Mouse (Mus musculus) embryo, embryonic 11.5 days (tissue): Measurements from ENCODE around the gene Nptxr.
A peak's percentile ranks its signal among the peaks of the same experiment; 100 is the strongest.
"Not testable (repeated sequence)": the region's sequence is repeated elsewhere in the genome, so short reads cannot be mapped to it uniquely, and the experiment has no call there.

Experiments
- DNase-seq: peaks from one replicate; pipeline ENCODE4 v3.0.0-alpha.2; 2012; ENCODE audit warnings: low read depth, low spot score

Gene Nptxr

DNA sequence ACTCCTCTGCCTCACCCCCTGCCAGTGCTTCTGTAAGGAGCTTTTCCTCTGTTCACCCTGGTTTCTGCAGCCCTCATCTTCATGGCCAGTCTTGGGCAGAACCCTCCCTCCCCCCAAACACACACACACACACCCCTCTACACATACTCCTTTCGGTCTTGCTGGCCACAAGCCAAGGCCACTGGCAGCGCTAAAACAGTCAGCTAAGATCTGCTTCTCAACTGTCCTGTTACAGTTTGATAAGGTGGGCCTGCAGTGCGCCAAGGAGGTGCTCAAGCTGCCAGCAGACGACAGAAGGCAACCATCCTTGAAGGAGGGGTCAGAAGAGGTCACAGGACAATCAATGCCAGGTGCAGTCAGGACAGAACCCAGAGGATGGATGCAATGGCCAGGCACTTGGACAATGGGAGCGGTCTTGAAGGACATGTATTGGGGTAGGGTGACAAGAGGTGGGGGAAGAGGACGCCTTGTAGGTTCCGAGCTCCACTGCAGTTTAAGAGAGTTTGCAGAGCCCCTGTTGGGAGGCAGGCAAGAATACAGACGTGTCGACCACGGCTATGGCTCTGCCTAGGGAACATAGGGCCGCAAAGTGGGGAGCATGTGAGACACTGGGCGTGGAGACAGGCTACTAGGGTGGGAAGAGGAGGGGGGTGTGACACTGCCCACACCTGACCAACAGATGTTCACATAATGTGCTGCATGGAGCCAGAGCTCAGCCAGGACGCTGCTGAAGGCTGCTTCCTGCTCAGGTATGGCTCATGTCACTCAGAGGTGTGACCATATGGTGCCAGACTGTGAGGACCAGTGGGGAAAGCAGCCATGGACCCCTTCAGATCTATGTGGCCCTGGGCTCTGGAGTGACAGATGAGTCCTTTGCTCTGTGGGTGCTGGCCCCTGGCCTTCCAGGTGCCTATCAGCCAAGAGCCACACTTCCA is 18.0 kb upstream of the Nptxr start:
- no peak for DNase-seq

DNA sequence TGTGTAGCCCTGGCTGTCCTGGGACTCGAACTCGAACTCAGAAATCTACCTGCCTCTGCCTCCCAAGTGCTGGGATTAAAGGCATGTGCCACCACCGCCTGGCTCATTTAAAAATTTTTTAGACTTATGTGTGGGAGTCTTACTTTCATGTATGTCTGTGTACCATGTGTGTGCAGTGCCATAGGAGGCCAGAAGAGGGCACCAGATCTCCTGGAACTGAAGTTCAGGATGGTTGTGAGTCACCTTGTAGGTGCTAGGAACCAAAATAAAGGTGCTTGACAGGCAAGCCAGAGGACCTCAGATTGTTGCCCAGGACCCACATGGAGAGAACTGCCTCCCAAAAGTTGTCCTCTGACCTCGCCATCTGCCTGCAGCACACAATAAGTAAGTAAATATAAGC is 13.8 kb upstream of the Nptxr start:
- no peak for DNase-seq

DNA sequence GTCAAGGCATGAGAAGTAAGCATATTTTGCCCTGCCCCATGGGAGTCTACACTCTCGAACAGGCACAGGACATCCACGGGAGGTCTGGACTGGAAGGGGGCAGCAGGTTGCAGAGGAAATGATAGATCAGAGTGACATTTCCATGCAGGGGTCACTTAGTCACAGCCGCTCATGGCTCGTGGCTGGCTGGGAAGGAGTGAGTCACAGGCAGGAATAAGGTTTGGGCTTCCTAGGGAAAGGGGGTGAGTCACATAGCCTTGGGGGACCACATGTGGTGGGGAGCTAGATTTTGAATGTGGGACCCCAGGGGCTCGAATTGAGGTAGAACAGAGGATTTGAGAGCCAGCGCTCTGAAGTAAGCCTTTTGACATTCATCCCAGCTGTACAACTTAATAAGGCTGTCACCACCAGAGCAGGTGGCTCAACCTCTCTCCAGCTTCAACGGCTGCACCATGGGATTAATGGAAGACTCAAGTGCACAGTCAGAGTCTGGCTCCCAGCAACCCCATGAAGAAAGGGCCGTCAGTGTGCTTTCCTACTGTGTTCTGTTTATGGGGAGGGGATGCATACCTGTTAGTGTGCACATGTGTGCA is 9.2 kb upstream of the Nptxr start:
- no peak for DNase-seq

DNA sequence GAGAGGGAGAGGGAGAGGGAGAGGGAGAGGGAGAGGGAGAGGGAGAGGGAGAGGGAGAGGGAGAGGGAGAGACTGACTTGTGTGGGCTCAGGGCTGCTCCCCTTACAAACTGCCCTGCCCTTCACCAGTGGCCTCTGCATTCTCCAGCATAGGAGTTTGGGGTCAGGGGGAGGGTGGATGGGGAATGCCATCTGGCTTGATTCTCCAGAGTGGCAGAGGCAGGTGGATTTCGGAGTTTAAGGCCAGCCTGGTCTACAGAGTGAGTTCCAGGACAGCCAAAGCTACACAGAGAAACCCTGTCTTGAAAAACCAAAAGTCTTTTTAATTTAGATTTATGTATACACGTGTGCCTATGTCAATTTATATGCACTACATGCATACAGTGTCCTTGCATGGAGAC is 8.3 kb upstream of the Nptxr start:
- not testable (repeated sequence) for DNase-seq

DNA sequence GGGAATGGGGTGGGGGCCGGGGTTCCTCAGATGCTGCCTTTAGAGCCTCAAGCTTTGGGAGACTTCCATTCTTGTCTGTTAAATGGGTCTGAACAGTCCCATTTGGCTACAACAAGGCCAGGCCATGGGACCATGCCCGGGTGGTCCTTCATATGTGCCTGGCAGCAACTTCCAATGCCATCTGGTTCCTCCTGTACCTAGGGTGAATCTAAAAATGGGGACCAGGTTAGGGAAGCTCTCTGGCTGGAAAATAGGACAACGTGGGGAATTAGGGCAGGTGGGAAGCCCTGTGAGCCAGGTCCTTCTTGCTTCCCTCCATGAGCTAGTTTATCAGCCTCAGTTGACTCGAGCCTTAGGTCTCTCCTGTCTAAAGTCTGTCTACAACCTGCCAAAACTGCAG is 6.4 kb upstream of the Nptxr start:
- no peak for DNase-seq

DNA sequence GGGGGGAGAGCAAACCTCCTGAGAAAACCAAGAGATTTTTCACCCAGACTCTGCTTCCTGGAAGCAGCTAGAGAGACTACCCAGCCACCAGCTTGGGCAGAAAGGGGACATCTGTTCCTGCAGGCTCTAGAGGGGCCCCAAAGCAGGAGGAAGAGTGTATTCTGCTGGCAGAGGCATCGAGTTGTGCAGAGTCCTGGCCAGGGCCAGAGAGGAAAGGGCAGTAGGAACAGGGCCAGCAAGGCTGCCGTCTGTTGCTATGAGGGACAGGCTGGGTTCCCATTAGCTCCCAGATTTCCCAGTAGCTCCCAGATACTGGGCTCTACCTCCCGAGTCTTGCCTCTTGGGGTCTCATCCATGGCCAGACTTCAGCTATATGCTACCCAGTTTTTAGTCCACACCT is 5.5 kb upstream of the Nptxr start:
- no peak for DNase-seq

DNA sequence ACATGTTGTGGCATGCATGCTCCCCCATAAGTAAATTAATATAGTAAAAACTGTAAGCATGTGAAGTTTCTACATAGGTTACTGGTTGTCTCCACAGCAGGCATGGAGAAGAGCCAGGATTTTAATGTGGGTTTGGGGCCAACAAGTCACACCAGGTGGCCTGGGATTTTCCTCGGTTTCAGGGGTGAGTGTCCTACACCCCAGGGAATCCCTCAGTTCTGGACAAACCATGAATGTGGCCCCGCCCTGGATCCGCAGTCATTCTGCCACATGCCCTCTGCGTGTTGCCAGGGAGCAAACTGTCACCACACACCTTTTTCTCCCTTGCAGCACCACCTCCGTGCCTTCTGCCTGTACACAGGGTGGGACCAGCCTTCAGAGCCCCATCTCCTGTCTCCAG is 4.1 kb upstream of the Nptxr start:
- no peak for DNase-seq

DNA sequence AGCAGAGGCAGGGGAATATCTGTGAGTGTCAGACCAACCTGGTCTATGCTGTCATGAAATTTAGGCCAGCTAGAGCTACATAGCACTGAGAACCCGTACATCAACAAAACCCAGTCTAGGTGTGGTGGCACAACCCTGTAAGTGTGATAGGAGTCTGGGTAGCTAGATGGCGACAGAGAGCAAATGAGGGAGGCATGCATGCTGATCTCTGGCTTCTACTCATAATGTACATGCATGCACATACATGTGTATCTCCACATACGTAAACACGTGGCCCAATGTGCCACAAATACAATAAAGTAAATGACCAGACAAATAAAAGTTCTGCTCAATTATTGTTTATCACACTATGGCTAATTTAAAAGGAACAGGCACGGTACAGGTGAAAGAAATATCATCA is 3.5 kb upstream of the Nptxr start:
- no peak for DNase-seq

DNA sequence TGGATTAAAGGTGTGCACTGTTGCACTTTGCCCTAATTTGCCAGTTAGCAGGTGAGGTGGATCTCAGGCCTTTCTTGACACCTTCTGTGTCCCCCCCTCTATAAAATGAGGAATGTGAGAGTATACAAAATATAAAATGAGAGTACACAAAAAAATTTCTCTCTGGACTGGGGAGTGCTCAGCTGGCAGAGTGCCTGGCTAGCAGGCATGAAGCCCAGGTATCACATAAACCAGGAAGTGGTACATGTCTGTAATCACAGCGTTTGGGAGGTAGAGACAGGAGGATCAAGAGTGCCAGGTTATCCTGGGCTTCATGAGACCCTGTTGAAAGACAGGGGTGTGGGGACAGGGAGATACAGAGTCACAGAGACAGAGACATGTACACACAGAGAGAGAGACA is 2.5 kb upstream of the Nptxr start:
- no peak for DNase-seq

DNA sequence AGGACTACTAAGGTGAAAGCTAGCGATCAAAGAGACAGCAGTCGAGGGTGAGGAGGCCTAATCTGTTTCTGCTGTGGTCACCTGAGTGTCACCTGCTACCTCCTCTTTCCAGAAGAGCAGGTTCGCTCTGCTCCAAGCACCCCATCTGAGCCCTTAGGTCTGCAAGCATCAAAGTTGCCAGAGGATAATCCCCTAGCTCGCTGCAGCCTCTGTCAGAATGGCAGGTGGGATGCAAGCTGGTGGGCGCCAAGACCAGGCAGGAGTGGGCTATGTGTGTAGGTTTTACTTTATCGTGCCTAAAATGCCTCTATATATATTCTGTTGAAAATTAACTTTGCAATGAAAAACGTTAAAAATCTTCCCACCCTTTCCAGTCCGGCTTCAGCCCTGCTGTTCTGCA is 680 bp upstream of the Nptxr start:
- DNase-seq: no peak

DNA sequence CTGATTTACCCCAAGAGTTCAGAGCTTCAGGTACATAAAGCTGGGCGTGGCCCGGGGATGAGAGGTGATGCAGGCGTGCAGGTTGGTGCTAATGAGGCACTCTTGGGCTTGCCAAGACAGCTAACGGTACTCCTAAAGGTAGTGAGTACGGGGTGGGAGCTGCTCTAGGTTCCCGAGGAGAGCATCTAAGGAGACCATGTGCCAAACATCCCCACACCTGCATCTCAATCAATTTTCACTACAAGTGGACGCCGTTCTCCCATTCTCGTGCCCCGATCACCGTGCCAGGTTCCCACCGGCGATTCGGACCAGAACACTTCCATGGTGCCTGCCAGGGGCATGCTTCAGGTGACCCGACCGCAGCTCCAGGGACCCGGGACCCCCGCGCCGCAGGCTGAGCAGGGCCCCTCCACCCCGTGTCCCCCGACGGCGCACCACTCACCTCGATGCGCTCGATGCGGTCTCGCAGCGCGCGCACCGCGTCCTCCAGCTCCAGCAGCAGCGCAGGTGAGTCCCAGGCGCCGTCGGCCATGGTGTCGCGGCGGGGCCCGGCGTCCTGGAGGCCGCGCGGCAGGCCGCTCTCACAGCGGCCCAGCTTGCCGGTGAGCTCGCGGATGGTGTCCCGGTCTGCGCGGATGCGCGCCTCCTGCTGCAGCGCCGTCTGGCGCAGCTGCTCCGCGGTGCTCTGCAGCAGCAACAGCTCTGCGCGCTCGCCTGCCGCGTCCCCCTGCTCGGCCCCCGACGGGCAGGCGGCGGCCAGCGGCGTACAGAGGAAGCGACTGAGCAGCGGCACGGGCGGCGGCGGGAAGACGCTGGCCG is 824 bp downstream of the Nptxr start:
- DNase-seq: no peak

DNA sequence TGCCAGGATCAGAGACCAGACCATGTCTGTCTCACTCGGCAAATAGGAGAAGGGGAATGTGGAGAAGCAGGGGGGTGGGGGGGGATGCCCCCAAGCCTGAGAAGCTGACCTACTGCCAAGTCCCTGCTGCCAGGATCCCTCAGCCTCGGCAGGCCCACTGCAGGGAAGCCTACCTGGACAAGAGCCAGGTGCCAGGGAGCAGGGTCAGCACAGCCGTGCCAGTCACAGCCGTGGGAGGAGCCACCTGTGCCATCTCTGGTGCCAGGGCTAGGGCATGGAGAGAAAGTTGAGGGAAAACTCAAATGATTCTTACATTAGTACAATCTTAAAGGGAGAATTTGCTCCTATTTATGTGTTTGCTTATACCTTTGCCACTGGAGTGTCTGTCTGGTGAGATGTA is 2.3 kb downstream of the Nptxr start:
- no peak for DNase-seq

DNA sequence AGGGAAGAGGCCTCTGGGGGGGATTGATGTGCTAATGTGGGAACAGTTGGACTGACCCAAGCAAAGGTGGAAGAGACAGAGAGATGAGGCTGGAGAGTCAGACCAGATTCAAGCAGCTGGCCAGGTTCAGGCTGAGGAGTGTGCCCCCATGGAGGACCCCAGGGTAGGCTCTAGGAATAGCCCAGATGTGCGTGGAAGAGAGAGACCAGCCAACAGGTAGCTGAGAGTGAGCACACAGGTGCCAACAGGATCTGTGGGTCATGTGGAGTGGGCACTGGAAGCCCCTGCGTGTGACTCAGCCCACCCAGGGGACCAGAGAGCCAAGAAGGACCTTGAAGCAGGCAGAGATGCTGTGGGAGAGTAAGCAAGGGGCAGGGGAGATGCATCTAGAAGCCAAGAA is 2.9 kb downstream of the Nptxr start:
- no peak for DNase-seq

DNA sequence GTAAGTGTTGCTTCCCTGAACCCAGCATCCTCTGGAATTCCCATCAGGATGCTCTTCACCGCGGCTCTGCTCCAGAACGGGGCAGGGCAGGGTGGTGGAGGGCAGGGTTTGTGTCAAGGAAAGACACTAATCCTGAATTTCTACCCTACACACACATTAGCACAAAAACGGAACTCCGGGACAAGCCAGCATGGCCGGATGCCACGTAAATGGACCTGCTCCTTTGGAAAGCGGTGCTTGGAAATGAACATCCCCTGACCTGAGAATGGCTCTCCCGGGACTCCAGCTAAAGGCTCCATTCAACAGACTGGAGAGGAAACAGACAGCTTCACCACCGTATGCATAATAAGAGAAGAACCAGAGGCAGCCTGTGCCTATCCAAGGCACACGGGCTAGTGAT is 3.9 kb downstream of the Nptxr start:
- DNase-seq: no peak

DNA sequence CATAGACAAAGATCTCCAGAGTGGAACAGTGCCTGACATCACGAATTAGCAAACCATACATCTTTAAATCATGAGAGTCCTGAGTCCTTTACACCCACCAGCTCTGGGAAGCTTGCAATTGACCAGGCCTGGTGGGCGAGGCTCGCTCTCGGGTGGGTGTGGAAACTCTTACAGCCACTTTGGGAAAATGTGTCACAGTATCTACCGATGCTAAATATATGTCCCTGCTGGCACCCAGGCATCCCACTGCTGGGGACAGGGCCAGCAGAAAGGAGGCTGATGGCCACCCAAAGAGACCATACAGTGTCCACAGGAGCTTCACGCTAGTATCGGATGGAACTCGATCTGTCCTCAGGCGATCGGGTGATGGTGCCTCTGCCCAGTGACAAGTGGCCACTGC is 6.0 kb downstream of the Nptxr start:
- no peak for DNase-seq

DNA sequence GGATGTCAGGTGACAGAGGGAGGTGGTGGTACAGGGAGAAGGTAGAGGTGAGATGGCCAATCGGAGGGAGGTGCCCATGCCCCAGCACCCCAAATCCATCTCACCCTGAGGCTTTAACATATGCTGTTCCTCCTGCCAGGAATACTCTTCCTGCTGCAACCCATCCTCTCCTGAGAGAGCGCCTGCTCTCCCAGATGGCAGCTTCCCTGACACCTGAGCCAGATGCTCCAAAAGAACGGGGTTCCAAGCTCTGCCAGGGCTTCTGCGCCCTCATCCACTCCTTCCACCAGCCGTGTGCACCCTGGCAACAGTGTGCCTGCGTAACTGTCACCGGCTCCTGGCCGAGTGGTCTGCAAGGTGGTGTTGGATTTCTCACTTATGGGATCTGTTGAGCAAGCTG is 6.9 kb downstream of the Nptxr start:
- no peak for DNase-seq

DNA sequence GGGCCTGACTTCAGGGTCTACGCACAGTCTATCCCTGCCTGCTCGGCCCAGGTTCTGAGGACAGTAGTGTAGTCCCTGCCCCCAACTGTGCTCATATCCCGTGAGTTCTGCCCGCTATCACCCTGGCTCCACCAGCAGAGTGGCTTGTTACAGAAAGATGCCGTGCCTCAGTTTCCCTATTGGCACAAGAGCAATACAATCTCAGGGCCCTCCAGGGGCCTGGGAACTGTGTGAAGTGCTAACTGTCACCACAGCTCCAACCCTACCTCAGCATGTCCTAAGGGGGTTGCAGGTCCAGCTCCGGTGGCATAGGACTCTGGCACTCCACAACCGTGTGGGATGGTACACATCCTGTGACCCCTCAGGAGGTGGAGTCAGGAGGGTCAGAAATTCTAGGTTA is 7.5 kb downstream of the Nptxr start:
- no peak for DNase-seq

DNA sequence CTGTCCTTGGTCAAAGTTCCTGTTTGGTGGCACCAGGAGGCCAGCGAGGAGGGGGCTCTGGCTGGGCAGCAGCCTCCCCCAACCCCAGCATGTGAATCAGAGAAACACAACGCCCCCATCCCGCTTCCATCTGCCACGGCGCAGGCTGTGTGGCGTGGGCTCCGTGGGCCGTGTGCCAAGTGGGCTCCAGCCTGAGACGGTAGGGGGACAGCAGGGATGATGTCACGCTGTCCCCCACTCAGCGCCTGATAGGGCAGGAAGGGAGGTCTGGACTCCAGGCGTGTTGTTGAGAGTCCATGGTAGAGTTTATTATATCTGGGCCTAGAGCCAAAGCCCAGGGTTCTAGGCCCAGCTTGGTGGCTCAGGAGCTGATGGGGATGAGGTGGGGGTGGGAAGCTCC is 8.3 kb downstream of the Nptxr start:
- no peak for DNase-seq

DNA sequence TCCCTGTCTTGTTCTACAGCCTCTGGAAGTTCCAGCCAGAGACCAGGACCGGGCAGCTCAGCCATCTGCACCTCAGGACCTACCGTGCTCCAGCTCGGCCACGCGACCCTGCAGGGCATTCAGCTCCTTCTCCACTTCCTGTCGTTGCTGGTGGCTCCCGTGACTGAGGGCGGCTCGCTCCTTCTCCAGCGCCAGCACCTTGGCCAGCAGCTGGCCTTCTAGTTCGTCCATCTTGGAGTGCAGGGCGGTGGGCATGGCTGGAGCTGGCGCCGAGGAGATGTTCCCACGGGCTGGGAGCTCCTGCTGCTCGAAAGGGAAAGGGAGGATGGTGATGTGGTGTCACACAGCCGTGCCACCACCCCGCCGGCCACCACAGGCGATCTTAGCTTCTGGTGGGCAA is 10.4 kb downstream of the Nptxr start:
- no peak for DNase-seq

DNA sequence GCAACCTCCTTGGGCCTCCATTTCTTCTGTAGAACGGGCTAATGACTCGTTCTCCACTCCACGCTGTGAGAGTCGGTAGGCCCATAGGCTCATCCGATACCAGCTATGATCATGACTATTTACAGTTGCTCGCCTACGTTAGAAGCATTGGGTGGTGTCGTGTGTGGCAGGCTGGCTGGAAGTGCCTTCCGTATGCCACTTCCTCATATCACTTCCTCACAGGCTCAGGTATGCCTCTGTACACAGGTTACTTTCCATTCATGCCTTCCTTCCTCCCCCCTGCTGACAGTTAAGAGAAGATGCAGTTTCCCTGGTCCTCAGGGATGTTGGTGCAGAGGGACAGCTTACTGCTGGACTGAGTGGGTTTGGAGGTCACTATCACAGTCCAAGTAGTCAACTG is 11.5 kb downstream of the Nptxr start:
- DNase-seq: no peak

DNA sequence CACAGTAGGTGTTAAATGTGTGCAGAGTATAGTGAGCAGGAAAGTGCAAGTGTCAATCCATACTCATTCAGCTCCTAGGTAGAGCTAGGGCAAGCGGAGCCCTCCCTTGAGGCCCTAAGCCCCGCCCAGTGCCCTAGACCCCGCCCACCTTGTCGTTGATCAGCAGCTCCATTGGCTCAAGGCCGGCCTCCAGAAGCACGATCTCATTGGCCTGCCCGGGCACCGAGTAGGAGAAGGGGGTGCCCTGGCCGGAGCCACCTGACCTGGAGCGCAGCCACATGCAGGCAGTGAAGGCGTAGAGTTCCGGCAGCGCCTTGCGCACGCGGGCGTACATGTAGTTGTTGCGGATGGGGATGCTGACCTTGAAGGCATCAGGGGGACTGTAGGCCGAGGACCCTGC is 12.1 kb downstream of the Nptxr start:
- DNase-seq: no peak

DNA sequence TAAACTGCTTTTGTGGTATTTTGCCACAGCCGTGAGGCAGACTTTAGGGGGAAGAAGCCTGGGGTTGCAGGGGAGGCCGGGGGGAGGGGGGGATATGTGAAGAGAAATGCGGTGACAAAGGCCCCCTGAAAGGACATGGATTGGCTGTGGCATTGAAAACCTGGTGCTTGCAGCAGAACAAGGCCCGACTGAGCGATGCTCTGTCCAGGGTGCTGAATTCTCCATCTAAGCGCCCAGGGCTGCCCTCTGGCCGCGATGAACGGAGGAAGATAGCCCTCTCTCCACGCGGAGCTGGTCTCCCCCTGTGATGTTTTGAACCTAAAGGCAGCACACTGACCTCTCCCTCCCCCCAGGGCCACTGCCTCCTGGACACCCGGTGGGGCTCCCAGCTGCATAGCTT is 13.1 kb downstream of the Nptxr start:
- peak; percentile 67 for DNase-seq

DNA sequence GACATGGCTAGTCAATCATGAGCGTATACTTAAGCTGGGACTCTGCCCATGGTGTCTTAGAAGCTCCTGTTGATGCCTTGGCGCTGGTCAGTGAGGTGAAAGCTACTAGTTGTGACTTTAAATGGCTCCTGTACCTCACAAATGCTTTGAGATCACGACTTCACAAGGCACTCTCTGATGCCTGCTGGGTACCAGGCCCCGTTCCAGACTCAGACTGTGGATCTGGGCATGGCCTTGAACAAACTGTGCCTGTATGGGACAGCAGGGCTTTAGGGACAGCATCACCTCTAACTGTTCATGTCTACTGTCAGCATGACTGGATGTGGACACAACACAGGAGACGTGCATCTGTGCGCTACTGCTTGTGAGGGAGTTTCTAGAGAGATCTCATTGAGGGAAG is 13.7 kb downstream of the Nptxr start:
- DNase-seq: no peak
